Mouse (Mus musculus): ENCODE data around the gene Agrn.

DNA sequence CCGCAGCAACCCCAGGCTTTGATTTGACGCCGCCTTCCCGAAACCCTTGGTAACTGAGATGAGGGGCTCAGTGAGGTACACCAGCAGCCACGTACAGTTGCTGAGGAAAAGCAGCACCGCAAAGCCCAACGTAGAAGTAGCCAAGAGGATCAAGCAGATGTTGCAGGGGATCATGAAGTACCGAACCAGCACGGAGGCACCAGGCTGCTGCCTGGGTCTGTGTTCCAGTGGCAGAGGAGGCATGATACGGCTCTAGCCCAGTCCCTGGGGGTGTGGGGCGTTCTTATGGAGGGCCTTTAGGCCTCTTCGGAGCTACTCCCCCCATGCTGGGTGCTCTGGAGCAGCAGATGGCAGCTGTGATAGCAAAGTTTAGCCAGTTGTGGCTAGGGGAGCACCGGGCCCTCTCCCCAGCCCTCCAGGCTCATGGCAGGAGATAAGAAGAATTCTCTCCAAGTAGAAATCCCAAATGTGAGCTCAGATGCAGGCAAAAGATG is 11.8 kb downstream of the Agrn start:
- TF ChIP-seq POLR2A (IDR thresholded peaks at IDR 0.05; ENCODE audit: insufficient read depth, low read depth, low read length), result no peak
- no peak for TF ChIP-seq CTCF (IDR thresholded peaks at IDR 0.05; ENCODE audit: insufficient read depth, low read depth, low read length)

Data from olfactory bulb, adult 2 months (tissue).